Mouse (Mus musculus) heart, embryonic 11.5 days (tissue): ENCODE data around the gene Lcn2. TPM values are rescaled to one million over a fixed set of nuclear protein-coding genes. Genes with fewer than 3 reads are reported as not detected.

Experiments
- ATAC-seq: fragments of 200-750 bp; cut with Nextera tagmentation; replicated peaks from 2 replicates; pipeline ENCODE4 v1.8.0; 2017; ENCODE audit warnings: moderate library complexity; ENCODE audit not compliant: insufficient number of reproducible peaks, low FRiP score, low TSS enrichment
- H3K27ac ChIP-seq: fragments of 300-500 bp; sonication (generic); 2 replicates; pipeline ENCODE4 v1.5.1; 2014; ENCODE audit warnings: mild to moderate bottlenecking, low read depth, low read length
- H3K27me3 ChIP-seq: fragments of 300-500 bp; sonication (generic); 2 replicates; pipeline ENCODE4 v1.6.1; 2014; ENCODE audit warnings: mild to moderate bottlenecking, low read length, mixed read lengths; ENCODE audit not compliant: control insufficient read depth, insufficient read depth
- H3K36me3 ChIP-seq: fragments of 300-500 bp; sonication (generic); 2 replicates; pipeline ENCODE4 v1.6.1; 2014; ENCODE audit warnings: mild to moderate bottlenecking, low read length, moderate library complexity, mixed read lengths; ENCODE audit not compliant: control insufficient read depth, insufficient read depth
- H3K4me1 ChIP-seq: fragments of 300-500 bp; sonication (generic); 2 replicates; pipeline ENCODE4 v1.6.1; 2014; ENCODE audit warnings: low read length; ENCODE audit not compliant: control insufficient read depth, insufficient read depth
- H3K4me2 ChIP-seq: fragments of 300-500 bp; sonication (generic); 2 replicates; pipeline ENCODE4 v1.6.1; 2014; ENCODE audit warnings: mild to moderate bottlenecking, moderate library complexity
- H3K4me3 ChIP-seq: fragments of 300-500 bp; sonication (generic); 2 replicates; pipeline ENCODE4 v1.5.1; 2014; ENCODE audit warnings: low read depth, low read length
- H3K9ac ChIP-seq: fragments of 300-500 bp; sonication (generic); 2 replicates; pipeline ENCODE4 v1.6.1; 2014; ENCODE audit warnings: mild to moderate bottlenecking, low read depth, low read length, moderate library complexity
- H3K9me3 ChIP-seq: fragments of 300-500 bp; sonication (generic); replicated peaks from 2 replicates; pipeline ENCODE4 v1.6.1; 2016; ENCODE audit warnings: low read length; ENCODE audit not compliant: control insufficient read depth
- WGBS: fragments of 180-500 bp; shearing (Covaris S2); extraction: QIAGEN DNeasy Blood & Tissue Kit; methylation state at CpG from one replicate; pipeline ENCODE4 v1.1.7; 2014; ENCODE audit not compliant: insufficient replicate concordance; 5-methylcytosine and 5-hydroxymethylcytosine counted together
- polyA plus RNA-seq: library from polyadenylated mRNA; unstranded; fragments of >200 nt; fragmentation: Nextera tagmentation; extraction: Ambion mirVana; gene quantifications from 2 replicates; pipeline ENCODE4 v1.2.1, GENCODE M21; 2014

The Lcn2 gene
- 1.1 TPM in 1 of 2 replicates, not detected in the other for polyA plus RNA-seq

- Histone ChIP-seq H3K4me3 (no peak within 1 kb of the TSS), H3K9me3 (no peaks in the 10 kb centered on the region), H3K4me1 (0 out of 2 replicates have a peak, but pooled peaks cover 3% of the 10 kb centered on the region), H3K9ac (no peak within 1 kb of the TSS), H3K36me3 (no peaks in the 10 kb centered on the region), H3K27ac (no peak within 1 kb of the TSS), H3K4me2 (no peak within 1 kb of the TSS), H3K27me3 (peaks cover 16% of the 10 kb centered on the region)
- ATAC-seq, result no peak
- WGBS, result 62% methylated on average over 5 of the region's 5 CpGs
Observed at GRCm38 (mm10) chr2:32387706-32388490, at the start of gene Lcn2. Lcn2 (minus strand) TSS chr2:32388252.

- Histone ChIP-seq H3K4me3 (no peak overlapping the region), H3K9ac (peak overlapping the region; percentile 40), H3K4me1 (peaks cover 17% of the 10 kb centered on the region), H3K27me3 (no peaks in the 10 kb centered on the region), H3K27ac (peak overlapping the region; percentile 73), H3K36me3 (no peaks in the 10 kb centered on the region), H3K9me3 (no peaks in the 10 kb centered on the region), H3K4me2 (no peak overlapping the region)
- WGBS, result 73% methylated on average over 2 of the region's 2 CpGs
- no peak for ATAC-seq
Observed at GRCm38 (mm10) chr2:32437612-32438166, 49.6 kb upstream of the Lcn2 start.

- H3K27ac ChIP-seq, result peak overlapping the region; percentile 73
- H3K36me3 ChIP-seq, result no peaks in the 10 kb centered on the region
- H3K4me2 ChIP-seq, result no peak overlapping the region
- H3K27me3 ChIP-seq, result no peaks in the 10 kb centered on the region
- H3K9ac ChIP-seq, result peak overlapping the region; percentile 23; the same call in 1 of the 2 replicates
- 0 out of 2 replicates have a peak, but pooled peaks have one; percentile 39 for ATAC-seq
- 54% methylated on average over 3 of the region's 3 CpGs for WGBS
- H3K4me1 ChIP-seq, result peaks cover 16% of the 10 kb centered on the region
- H3K9me3 ChIP-seq, result no peaks in the 10 kb centered on the region
- H3K4me3 ChIP-seq, result no peak overlapping the region
Observed at GRCm38 (mm10) chr2:32436686-32437372, 48.8 kb upstream of the Lcn2 start.

GRCm38 (mm10) chr2:32430701-32431676, 42.9 kb upstream of the Lcn2 start:
- peak; percentile 83 for ATAC-seq
- WGBS, result 10% methylated on average over 18 of the region's 18 CpGs
- H3K4me1 ChIP-seq, result peaks cover 26% of the 10 kb centered on the region

GRCm38 (mm10) chr2:32429215-32429891, 41.3 kb upstream of the Lcn2 start:
- Histone ChIP-seq H3K36me3 (no peaks in the 10 kb centered on the region), H3K27me3 (no peaks in the 10 kb centered on the region), H3K9me3 (no peaks in the 10 kb centered on the region), H3K4me2 (no peak overlapping the region), H3K27ac (peak overlapping the region; percentile 22; the same call in 1 of the 2 replicates), H3K4me1 (peaks cover 33% of the 10 kb centered on the region), H3K9ac (no peak overlapping the region), H3K4me3 (no peak overlapping the region)
- 71% methylated on average over 4 of the region's 4 CpGs for WGBS
- no peak for ATAC-seq

More at GRCm38 (mm10) chr2:32430701-32431676, 42.9 kb upstream of the Lcn2 start:
- H3K27ac ChIP-seq, result peak overlapping the region; percentile 50
- H3K9me3 ChIP-seq, result no peaks in the 10 kb centered on the region
- H3K4me2 ChIP-seq, result peak overlapping the region; percentile 68
- no peaks in the 10 kb centered on the region for H3K36me3 ChIP-seq
- H3K9ac ChIP-seq, result peak overlapping the region; percentile 69
- peak overlapping the region; percentile 39 for H3K4me3 ChIP-seq
- no peaks in the 10 kb centered on the region for H3K27me3 ChIP-seq

GRCm38 (mm10) chr2:32428262-32428722, 40.2 kb upstream of the Lcn2 start:
- H3K36me3 ChIP-seq, result no peaks in the 10 kb centered on the region
- no peak overlapping the region for H3K9ac ChIP-seq
- no peak for ATAC-seq
- H3K9me3 ChIP-seq, result no peaks in the 10 kb centered on the region
- no peak overlapping the region for H3K4me3 ChIP-seq
- peaks cover 41% of the 10 kb centered on the region for H3K4me1 ChIP-seq
- H3K27ac ChIP-seq, result no peak overlapping the region; the same call in 1 of the 2 replicates
- no peak overlapping the region for H3K4me2 ChIP-seq
- no peaks in the 10 kb centered on the region for H3K27me3 ChIP-seq
- WGBS, result 67% methylated on average over 8 of the region's 8 CpGs

- H3K9ac ChIP-seq, result no peak overlapping the region
- H3K4me2 ChIP-seq, result no peak overlapping the region
- H3K9me3 ChIP-seq, result no peaks in the 10 kb centered on the region
- H3K27ac ChIP-seq, result no peak overlapping the region
- H3K27me3 ChIP-seq, result no peaks in the 10 kb centered on the region
- peaks cover 46% of the 10 kb centered on the region for H3K4me1 ChIP-seq
- H3K36me3 ChIP-seq, result no peaks in the 10 kb centered on the region
- H3K4me3 ChIP-seq, result no peak overlapping the region
- ATAC-seq, result no peak
- 84% methylated on average over 5 of the region's 5 CpGs for WGBS
Observed at GRCm38 (mm10) chr2:32427720-32428119, 39.7 kb upstream of the Lcn2 start.
